Mouse (Mus musculus): ENCODE measurements at regions not wholly inside any gene's neighbourhood (a gene's known extent, or its start where the extent isn't known, plus 50 kb on each side); places are given as distances from the start of the nearest gene placed in this dataset.

- DNase-seq (ENCODE audit: low spot score in 2 of 2): no peak
Observed at GRCm38 (mm10) chr1:186909518-186910105, 57.6 kb upstream of the D1Pas1 start.

- no peak for DNase-seq (ENCODE audit: low spot score in 2 of 2)
Observed at GRCm38 (mm10) chr1:186909073-186909472, 58.1 kb upstream of the D1Pas1 start.

- no peak for DNase-seq (ENCODE audit: low spot score in 2 of 2)
Observed at GRCm38 (mm10) chr1:186907409-186908170, 59.6 kb upstream of the D1Pas1 start.

- no peak for DNase-seq (ENCODE audit: low spot score in 2 of 2)
Observed at GRCm38 (mm10) chr1:186905942-186906341, 61.3 kb upstream of the D1Pas1 start.

- no peak for DNase-seq (ENCODE audit: low spot score in 2 of 2)
Observed at GRCm38 (mm10) chr1:186901548-186901947, 65.7 kb upstream of the D1Pas1 start.

- DNase-seq (ENCODE audit: low spot score in 2 of 2): no peak
Observed at GRCm38 (mm10) chr1:186898203-186898602, 69.0 kb upstream of the D1Pas1 start.

GRCm38 (mm10) chr1:186889584-186889852, 77.7 kb upstream of the D1Pas1 start:
- no peak for DNase-seq (ENCODE audit: low spot score in 2 of 2)

- DNase-seq (ENCODE audit: low spot score in 2 of 2): peak in 1 of 2 experiments; percentile 28
Observed at GRCm38 (mm10) chr1:186888767-186889583, 78.2 kb upstream of the D1Pas1 start.

- DNase-seq (ENCODE audit: low spot score in 2 of 2): no peak
Observed at GRCm38 (mm10) chr1:186887127-186887526, 80.1 kb upstream of the D1Pas1 start.

GRCm38 (mm10) chr1:186880391-186880790, 86.8 kb upstream of the D1Pas1 start:
- DNase-seq (ENCODE audit: low spot score in 2 of 2): no peak

- DNase-seq (ENCODE audit: low spot score in 2 of 2): no peak
Observed at GRCm38 (mm10) chr1:186860608-186861444, 106.4 kb upstream of the D1Pas1 start.

GRCm38 (mm10) chr1:186858285-186858684, 108.9 kb upstream of the D1Pas1 start:
- no peak for DNase-seq (ENCODE audit: low spot score in 2 of 2)

- DNase-seq (ENCODE audit: low spot score in 2 of 2): no peak
Observed at GRCm38 (mm10) chr1:186855474-186856036, 106.4 kb upstream of the Rrp15 start.

- DNase-seq (ENCODE audit: low spot score in 2 of 2): no peak
Observed at GRCm38 (mm10) chr1:186845256-186845655, 96.1 kb upstream of the Rrp15 start.

- DNase-seq (ENCODE audit: low spot score in 2 of 2): peak; percentile 28 to 39
Observed at GRCm38 (mm10) chr1:186833896-186834800, 85.0 kb upstream of the Rrp15 start.

GRCm38 (mm10) chr1:186833441-186833895, 84.3 kb upstream of the Rrp15 start:
- no peak for DNase-seq (ENCODE audit: low spot score in 2 of 2)

- DNase-seq (ENCODE audit: low spot score in 2 of 2): peak; percentile 48 to 54
Observed at GRCm38 (mm10) chr1:186827773-186828172, 78.6 kb upstream of the Rrp15 start.

GRCm38 (mm10) chr1:186808192-186808960, 59.2 kb upstream of the Rrp15 start:
- no peak for DNase-seq (ENCODE audit: low spot score in 2 of 2)

GRCm38 (mm10) chr1:186804451-186804850, 55.3 kb upstream of the Rrp15 start:
- no peak for DNase-seq (ENCODE audit: low spot score in 2 of 2)
